Mouse (Mus musculus): ENCODE measurements at regions not wholly inside any gene's neighbourhood (a gene's known extent, or its start where the extent isn't known, plus 50 kb on each side); places are given as distances from the start of the nearest gene placed in this dataset.

DNA sequence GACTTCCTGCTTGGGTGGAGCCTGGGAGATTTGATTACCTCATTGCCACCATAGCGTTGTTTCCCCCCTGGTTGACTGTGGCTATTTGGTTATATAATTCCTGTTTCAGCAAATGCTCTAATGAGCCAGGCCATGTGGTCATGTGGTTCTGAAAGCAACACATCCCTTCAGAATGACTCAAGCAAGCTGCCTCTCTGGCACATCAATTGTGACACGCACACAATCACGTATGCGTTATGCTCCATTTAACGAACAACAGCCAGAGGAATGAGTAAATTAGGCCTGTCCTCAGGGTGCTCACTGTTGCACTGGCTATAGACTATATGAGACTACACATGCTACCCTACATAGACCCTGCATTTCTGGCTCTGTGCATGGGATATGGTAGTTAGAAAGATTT, 130.2 kb upstream of the Frmd6 start:
- TF ChIP-seq EP300 (IDR thresholded peaks at IDR 0.05; ENCODE audit: low read depth), result no peak
- TF ChIP-seq CTCF (IDR thresholded peaks at IDR 0.05; ENCODE audit: low read depth), result no peak
